Mouse (Mus musculus) erythroid progenitor cell, adult 5-6 weeks (primary cell): ENCODE data around the gene Esrrb. TPM values are rescaled to one million over a fixed set of nuclear protein-coding genes. Genes with fewer than 3 reads are reported as not detected.

Source experiments
- ATAC-seq: replicated peaks from 2 replicates; pipeline ENCODE4 v1.8.0; 2016; ENCODE audit warnings: moderate number of reproducible peaks, mild to moderate bottlenecking, moderate TSS enrichment, inconsistent platforms; ENCODE audit not compliant: poor library complexity, low FRiP score, severe bottlenecking
- total RNA-seq, 2 experiments: library from RNA; stranded (forward) in 1 of 2; stranded (reverse) in 1 of 2; fragments of 150-400 nt in 1 of 2; fragments of 186-747, 209-891 nt in 1 of 2; gene quantifications; 2 replicates each; pipeline versions ENCODE4 v1.2.3 to v1.2.4; 2015 to 2017; ENCODE audit warnings: low replicate concordance in 2 of 2

The Esrrb gene
- total RNA-seq, 2 experiments from 2014 or later, result not detected

DNA sequence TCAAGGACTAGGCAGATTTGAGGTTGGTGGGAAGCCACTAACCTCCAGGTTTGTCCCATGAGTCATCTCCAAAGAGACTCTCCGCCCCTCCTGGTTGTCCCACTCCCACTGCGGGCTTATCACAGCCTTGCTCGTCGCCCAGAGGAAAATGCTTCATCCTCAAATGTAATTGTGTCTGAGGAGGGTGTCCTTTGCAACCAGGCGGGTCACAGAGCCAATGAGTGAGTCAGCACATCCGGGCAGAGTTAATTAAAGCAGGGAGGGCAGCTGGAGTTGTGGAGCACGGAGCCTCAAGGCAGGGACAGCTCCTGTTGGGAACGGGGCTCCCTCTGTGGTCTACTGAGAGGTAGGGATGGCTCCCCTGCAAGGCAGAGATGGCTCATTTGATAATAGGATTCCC lies 37.8 kb downstream of the Esrrb start:
- ATAC-seq, result no peak

DNA sequence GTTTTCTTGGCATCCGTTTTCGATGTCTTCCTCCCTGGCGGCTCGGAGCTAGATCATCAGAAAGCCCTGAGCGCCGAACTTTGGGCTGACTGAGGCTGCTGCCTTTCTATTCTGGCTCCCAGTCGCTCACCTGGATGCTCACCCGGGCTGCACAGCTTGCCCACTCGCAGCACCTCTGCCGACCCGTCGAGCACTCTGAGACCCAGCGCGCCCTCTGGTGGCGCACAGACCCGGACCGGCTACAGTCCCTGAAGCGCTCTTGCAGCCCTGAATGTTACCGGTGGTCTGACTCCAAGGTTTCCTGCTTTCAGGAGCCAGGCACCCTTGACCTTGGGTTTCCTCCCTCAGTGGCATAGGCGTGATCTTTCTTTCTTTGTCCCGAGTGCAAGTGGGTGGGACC lies 41.8 kb downstream of the Esrrb start:
- no peak for ATAC-seq

DNA sequence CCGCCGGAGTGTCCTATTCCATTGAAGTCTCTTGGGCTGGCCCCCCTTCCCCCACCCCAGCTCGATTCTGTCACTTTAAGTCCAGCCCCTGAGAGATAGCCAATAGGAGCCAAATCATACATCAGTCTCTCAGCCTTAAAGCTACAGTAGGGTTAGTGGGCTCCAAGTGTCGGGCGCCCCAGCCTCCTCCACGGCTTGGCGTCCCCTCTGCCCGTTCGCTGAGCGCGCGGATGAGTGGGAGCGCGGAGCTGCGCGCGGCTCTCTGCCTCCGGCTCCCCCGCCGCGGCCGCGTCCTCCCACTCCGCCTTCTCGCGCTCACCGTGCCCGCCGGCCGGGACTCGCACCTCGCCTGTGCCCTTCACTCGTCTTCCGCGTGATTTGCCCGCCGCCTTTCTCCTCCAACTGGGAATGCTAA lies 60.6 kb downstream of the Esrrb start:
- ATAC-seq, result no peak

DNA sequence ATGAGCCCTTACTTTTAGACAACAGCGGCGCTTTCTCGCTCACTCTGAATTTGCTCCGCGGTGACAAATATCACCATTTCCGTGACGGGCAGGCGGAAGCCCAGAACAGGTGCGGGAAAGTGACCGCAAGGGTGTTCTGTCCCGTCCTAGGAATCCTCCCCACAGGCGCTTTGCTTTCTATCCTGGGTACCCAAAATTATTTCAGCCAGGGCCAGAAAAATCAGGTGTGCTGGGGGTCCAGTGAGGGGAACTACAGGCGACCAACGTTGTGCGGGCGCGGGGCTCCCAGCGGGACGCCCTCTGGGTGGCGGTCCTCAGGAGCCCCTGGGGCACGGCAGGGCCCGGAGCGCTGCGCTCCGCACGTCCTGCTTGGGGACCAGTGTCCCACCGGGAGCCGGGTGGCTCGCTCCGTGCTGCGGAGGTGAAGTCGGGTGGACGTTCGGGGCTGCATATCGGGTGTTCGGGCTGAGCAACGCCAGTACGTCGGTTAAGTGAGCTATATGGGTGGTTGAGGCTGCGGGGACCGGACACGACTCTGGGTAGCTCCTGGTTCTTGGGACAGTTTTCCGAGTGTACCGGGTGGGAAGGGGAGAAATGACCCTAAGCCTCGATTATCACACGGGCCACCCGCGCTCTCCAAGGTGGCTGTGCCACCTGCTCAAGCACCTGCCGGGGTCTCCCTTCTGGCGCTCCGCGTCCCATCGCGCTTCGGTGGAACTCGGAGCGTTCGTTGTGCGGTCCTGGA lies 61.4 kb downstream of the Esrrb start:
- ATAC-seq, result no peak

DNA sequence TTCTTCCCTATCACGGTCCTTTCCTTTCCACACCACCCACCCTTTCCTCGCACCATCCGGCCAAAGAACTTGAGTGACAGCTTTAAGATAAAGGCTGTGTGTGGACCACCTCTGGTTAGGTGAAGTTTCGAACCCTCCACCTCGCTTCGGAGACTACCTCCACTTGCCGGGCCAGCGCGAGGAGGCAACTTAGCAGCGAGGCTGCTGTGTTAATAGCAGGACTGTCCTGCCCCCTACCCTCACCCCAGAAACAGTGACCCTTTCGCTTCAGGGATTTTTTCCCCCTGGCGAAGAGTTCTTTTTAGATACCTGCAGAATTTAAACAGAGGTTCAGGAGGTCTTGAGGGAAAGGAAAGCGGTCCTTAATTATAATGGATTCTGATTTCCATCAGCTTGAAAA lies 62.2 kb downstream of the Esrrb start:
- no peak for ATAC-seq

DNA sequence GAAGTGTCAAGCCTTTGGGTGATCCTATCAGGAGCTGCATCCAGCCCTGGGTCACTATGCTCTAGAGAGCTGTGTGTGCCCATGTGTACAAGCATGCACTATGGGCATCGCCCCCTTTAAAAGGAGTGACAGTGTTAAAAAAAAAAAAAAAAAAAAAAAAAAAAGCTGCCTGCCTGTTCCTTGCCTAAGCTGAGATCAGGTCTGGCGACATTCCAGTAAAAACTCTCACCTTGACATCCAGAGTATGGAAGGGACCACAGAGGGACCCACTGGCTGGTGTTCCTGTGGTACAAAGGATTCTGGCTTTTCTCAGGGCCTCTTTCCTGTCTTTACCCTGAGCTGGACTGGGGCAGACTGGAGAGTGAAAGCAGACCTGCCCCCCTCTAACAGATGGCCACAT lies 66.7 kb downstream of the Esrrb start:
- no peak for ATAC-seq

DNA sequence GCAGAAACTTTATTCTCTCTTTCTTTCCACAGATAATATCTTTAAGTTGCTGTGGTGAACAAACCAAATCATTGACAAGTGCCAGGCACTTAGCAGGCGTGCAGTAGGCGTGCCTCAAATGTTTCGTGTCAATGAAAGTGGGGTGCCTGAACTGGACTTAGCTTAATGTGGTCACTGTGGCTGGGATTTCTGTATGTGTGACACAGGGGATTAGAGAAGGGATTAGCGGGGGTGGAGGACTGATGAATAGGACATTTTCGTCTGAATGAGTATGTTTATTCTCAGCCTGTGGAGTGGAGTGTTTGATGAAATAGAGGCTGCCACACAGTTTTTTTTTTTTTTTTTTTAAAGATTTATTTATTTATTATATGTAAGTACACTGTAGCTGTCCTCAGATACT lies 70.8 kb downstream of the Esrrb start:
- no peak for ATAC-seq

DNA sequence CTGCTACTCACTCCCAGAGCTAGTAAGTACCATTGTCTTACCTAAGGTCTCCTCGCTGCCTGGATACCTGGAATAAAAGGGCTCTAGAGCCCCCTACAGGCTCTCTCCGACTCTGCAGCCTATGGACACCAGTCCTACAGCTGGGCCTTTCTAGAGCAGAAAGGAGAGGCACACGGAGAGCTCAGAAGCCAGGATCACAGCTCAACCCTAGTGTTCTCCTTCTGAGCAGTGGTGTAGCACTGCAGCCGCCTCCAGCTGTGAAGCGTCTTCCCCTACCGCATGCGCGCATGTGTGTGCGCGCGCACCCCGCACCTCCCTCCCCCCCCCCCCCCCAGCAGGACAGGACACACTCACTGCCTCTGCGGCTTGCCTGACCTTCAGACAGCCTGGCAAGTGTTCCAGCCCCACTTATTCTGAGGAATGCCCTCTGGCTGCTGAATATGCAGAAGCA lies 72.5 kb downstream of the Esrrb start:
- no peak for ATAC-seq

DNA sequence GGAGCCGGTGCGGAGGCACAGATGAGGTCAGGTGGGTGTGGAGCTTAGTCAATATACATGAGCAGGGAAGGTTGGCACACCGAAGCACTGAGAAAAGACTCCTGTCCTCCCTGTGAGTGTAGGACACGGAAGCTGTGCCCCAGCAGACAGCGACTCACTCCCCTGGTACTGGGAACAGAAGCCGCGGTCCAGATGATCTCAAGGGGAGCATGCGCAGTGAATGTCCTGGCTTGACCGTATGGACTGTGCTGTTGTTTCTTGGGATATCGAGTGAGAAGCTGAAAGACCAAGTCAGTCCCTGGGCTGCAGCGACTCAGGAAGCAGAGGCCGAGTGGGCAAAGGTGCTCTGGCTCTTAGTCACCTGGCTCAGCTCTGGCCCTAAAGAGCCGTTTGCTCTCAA lies 74.7 kb downstream of the Esrrb start:
- ATAC-seq, result no peak

DNA sequence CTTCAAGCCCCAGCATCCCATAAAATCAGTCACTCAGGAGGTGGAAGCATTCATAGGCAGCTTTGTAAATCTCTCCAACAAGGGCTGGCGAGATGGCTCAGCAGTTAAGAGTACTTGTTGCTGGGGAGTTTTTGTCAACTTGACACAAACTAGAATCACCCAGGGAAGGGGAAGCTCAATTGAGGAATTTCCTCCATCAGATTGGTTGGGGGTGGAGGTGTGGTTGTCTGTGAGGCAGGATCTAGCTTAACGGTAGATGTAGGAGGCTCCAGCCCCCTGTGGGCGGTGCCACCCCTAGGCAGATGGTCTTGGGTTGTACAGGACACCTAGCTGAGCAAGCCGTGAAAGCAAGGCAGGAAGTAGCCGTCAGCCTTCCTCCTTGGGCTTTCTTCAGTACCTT lies 89.9 kb downstream of the Esrrb start:
- no peak for ATAC-seq

DNA sequence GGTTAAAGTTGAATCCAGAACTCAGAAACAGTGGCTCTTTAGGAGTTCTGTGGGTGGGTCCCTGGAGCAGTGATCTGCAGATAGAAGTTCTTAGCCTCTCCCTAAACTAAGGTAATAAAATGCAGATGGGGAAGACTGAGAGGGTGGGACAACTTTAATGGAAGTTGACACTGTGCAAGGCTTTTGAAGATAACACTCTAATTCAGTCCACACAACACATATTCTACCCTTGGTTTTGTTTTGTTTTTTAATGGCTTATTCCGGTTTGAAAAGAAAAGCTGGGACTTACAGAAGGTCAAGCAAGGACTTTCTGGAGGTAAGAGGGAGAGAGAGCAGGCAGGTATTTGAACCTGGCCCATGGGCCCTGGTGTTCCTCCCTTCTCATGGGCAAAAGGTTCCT lies 94.1 kb downstream of the Esrrb start:
- no peak for ATAC-seq

DNA sequence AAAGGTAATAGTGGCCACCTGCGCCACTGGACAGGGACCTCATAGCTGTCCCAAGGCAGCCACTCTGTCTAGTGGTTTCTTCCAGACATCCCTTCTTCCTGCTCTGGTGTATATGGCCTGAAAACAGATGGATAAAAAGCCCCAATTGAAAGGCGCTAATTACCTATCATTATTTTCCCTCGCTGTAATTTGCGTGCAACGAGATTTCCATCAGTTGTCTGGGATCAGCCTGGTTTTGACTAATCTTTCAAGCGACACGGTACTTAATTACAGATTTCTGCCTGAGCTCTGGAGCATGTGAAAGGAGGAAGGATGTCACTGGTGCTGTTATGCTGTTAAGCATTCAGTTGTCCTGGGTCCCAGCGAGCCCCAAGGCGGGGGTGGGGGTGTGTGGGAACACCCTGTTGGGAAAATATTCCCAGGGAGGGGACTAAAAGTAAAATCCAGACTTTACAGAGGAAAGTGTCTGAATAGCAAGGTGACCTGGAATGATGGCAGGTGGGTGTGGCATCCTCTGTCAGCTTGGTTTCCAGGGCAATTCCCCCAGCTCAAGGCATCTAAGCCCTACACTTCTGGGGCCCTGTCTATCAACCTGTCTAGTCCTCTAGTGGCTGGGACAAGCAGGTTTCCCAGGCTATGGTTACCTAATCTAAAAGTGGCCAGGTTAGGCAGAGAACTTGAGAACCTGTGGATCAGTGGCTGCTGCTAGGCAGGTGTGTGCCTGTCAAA lies 102.0 kb downstream of the Esrrb start:
- no peak for ATAC-seq

DNA sequence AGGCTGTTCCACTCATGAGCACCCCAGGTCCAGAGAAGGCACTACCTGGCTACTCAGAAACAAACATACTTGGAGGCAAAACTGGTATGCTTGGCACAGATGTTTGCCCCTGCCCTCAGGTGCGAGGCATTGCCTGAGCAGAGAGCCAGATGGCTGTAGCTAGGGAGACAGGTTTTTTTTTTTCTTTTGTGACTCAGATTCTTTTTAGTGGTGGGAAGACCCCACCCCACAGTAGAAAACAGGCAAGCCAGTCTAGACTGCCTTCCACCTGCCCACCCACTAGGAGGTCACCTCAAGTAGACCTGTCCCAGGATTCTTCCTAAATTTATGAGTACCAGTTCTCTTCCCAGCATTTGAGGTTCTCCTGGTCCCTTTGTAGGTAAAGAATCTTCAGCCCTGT lies 103.5 kb downstream of the Esrrb start:
- no peak for ATAC-seq

DNA sequence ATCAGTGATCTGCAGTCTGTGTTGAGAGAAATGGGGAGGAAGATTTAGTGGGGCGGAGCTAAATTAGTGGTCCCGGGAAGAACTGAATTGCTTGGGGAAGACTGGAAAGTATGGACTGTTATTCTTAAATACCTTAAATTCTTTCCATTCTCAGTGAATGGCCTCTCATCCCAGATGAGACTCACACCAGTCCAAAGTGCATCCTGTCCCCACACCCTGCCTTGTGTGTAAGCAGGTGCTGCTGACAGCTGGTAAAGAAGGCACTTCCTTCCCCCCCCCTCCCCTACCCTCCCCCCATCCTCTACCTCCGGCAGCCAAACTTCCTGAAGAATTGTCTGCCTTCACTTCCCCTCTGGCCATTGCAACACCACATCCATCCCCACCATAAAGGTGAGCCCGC lies 105.3 kb downstream of the Esrrb start:
- ATAC-seq, result no peak

DNA sequence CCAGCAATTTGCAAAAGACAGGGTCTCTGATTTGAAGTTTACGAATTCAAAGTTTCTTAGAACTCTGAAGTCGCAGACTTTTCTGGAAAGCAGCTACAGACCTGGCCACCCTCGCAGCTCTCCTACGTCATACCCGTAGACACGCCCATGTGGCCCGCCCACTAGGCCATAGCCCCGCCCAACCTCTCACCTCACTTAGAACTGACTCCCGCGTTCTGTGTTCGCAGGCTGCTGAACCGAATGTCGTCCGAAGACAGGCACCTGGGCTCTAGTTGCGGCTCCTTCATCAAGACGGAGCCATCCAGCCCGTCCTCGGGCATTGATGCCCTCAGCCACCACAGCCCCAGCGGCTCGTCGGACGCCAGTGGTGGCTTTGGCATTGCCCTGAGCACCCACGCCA lies 109.0 kb downstream of the Esrrb start:
- no peak for ATAC-seq

DNA sequence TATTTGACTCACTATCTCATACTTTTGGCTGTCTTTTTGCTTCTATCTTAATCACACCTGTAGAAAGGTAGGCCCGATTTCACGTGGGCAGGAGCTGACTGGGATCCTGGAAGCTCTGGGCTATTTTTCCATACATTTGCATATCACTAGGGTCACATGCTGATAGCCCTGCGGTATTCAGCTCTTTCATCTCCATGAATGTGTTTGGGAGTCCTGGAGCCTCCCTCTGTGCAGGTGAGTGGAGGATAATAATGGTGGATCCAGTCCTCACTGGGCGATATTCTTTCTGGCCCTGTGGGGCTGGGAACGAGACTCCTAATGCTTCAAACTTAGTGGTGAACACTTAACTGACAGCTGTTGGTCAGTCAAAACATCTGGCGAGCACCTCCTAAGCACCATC lies 110.0 kb downstream of the Esrrb start:
- ATAC-seq, result no peak

DNA sequence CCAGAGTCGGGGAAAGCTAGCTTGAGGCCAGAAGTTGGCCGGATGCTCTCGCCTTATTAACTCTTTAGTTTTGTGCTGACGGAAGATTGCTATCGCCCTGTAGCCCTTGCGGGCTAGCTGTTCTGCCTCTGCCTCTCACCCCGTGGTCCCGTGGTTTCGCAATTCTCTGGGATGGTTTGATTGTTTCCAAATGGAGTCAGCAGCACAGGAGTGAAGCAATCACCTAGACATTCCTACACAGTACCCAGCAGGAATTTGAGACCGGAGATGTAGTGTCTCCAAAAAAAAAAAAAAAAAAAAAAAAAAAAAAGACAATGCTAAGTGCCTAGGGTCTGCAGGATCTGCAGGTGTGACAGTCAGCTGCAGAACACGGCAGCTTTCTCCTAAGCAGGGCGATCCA lies 112.7 kb downstream of the Esrrb start:
- ATAC-seq, result no peak

DNA sequence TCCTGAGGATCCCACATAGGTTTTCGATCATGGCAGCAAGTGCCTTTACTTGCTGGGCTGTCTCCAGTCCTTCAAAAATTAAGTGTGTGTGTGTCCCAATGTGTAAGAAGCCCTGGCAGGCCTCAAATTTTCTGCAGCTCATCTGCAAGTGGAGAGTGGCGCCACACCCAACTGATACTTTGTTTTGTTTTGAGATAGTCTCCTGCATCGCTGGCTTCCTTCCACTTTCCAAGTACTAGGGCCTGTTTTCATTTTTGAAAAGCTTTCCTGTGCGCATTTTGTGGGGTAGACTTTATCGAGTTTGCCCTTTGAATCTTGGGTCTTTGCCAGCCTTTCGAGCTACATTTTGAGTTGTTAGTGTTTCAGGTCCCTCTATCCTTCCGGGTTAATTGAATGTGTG lies 115.1 kb downstream of the Esrrb start:
- no peak for ATAC-seq

DNA sequence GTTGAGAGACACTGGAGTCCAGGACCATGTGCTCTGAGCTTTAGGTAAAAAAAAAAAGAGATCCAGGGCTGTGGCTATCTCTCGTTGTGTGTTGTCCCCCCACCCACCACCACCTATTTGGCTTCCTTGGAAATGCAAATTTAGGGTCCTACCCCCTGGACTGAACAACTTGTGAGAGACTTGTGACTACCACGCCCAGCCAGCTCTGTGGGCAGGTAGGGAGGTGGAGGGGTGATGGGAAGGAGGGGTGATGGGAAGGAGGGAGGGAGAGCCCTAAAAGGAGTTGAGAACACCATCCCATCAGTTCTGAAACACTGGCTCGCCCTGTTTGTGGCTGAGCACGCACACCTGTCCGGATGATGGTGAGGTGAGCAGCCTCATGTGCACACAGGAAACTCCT lies 118.0 kb downstream of the Esrrb start:
- ATAC-seq, result no peak

DNA sequence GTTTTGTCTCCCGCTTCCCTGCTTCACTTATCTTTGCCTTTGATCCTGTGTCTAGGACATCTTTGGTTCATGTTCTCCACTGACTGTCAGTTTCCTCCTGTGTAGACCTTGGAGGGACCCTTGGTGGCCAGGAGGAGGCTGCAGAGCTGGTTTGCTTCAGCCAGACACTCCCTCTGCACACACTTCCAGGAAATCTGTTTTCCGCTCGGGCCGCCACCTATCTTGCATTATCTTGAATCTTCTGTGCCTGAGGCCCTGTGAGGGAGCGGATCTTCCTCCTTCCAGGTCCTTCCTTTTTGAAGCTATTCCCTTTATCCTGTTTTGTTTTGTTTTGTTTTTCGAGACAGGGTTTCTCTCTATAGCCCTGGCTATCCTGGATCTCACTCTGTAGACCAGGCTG lies 121.1 kb downstream of the Esrrb start:
- no peak for ATAC-seq

DNA sequence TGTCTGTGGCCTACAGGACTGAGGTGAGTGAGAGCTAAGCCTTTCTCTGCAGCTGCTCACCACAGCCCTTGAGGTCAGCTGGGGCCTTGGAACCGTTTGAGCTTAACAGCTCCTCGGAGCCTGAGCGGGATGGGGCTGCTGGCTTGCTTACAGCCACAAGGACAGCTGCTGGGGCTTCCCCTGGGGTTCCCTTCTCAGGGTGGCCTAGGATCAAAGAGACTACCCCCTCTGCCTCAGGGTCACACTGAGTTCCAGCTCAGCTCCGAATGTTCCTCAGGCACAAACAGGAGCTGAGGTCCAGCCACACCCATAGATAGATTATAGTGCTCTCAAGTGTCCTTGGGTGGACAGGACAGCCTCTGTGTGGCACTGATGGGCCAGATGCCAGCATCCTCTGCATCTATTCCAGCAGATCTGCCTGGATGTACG lies 122.5 kb downstream of the Esrrb start:
- no peak for ATAC-seq

DNA sequence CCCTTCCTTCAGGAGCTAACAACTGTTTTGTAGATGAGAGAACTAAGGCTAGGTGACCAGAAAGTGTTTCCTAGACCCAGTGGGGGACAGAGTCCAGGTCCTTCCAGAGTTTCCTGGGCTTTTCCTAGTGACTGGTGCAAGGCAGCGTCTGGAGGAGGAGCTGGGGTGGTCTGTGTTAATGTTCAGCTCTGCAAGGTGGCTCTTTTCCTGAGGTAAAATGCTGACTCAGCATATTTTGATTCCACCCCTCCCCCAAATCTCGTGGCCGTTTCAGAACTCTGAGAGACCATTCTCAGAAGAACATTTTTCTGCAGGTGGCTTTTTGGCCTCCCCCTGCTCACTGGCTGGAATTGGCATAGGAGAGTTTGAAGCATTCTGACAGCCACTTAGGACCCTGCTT lies 127.1 kb downstream of the Esrrb start:
- no peak for ATAC-seq
